Mouse (Mus musculus) CH12.LX (cell line): ENCODE measurements around the gene Jdp2. TPM values are rescaled to one million over a fixed set of nuclear protein-coding genes. Genes with fewer than 3 reads are reported as not detected.

Experiments
- DNase-seq: peaks from one replicate; pipeline ENCODE4 v3.0.0-alpha.2; 2013; ENCODE audit errors: extremely low read depth
- H3K27ac ChIP-seq: 2 replicates; pipeline ENCODE4 v1.5.1; 2012; ENCODE audit warnings: low read depth, mild to moderate bottlenecking, control low read depth, moderate library complexity; ENCODE audit not compliant: insufficient read depth
- H3K27me3 ChIP-seq: replicated peaks from 2 replicates; pipeline ENCODE3; 2012; ENCODE audit warnings: inconsistent platforms
- H3K36me3 ChIP-seq, 2 experiments: replicated peaks in 1 of 2; 2 replicates each; pipeline versions ENCODE3 to v1.6.1; 2012; ENCODE audit warnings: inconsistent platforms in 1 of 2, low read length in 1 of 2, mild to moderate bottlenecking in 1 of 2, mixed read lengths in 1 of 2, moderate library complexity in 1 of 2; ENCODE audit not compliant: control insufficient read depth in 1 of 2, insufficient read depth in 1 of 2
- H3K4me1 ChIP-seq, 2 experiments: 2 replicates each; pipeline ENCODE4 v1.6.1; 2012; ENCODE audit warnings: inconsistent platforms in 1 of 2, moderate library complexity in 1 of 2; ENCODE audit not compliant: insufficient read depth in 2 of 2, control insufficient read depth in 1 of 2
- H3K4me2 ChIP-seq: 2 replicates; pipeline ENCODE4 v1.6.1; 2012; ENCODE audit warnings: low read depth, mild to moderate bottlenecking, control low read depth; ENCODE audit not compliant: poor library complexity, insufficient read depth, severe bottlenecking
- H3K4me3 ChIP-seq, 3 experiments: fragments of 150-350 bp in 1 of 3; sonication (generic) in 1 of 3; replicated peaks in 1 of 3; 2 replicates each; pipeline versions ENCODE3 to v1.5.1; 2011 to 2012; ENCODE audit warnings: low read depth in 2 of 3, low read length in 2 of 3, mild to moderate bottlenecking in 2 of 3, moderate library complexity in 2 of 3, control low read depth in 1 of 3, improper control_type of control experiment in 1 of 3, inconsistent platforms in 1 of 3, mixed read lengths in 1 of 3; ENCODE audit not compliant: poor library complexity in 1 of 3
- H3K79me2 ChIP-seq: replicated peaks from 2 replicates; pipeline ENCODE4 v1.6.1; 2012; ENCODE audit warnings: mild to moderate bottlenecking, moderate library complexity; ENCODE audit not compliant: control insufficient read depth, poor library complexity, insufficient read depth, severe bottlenecking; ENCODE audit errors: extremely low read depth
- H3K9ac ChIP-seq: 2 replicates; pipeline ENCODE4 v1.6.1; 2012; ENCODE audit warnings: low read depth, mild to moderate bottlenecking, control low read depth, moderate library complexity; ENCODE audit not compliant: insufficient read depth
- H3K9me3 ChIP-seq: replicated peaks from 2 replicates; pipeline ENCODE3; 2012; ENCODE audit warnings: low read length, inconsistent platforms, mixed read lengths
- BHLHE40 ChIP-seq: IDR thresholded peaks from 2 replicates; pipeline ENCODE4 v1.6.1; 2011; ENCODE audit warnings: mild to moderate bottlenecking, low read depth, low read length, improper control_type of control experiment
- CHD1 ChIP-seq: IDR thresholded peaks from 2 replicates; pipeline ENCODE4 v1.6.1; 2012; ENCODE audit warnings: low read depth, low read length, improper control_type of control experiment, inconsistent platforms
- CHD2 ChIP-seq: IDR thresholded peaks from 2 replicates; pipeline ENCODE4 v1.6.1; 2011; ENCODE audit warnings: low read length, improper control_type of control experiment
- CTCF ChIP-seq, 2 experiments: IDR thresholded peaks in 1 of 2; conservative IDR thresholded peaks in 1 of 2; 2 replicates each; pipeline ENCODE4 v1.5.1; 2011 to 2012; ENCODE audit warnings: low read depth in 2 of 2, low read length in 2 of 2, improper control_type of control experiment in 1 of 2, inconsistent platforms in 1 of 2, mild to moderate bottlenecking in 1 of 2, moderate library complexity in 1 of 2
- ELF1 ChIP-seq: IDR thresholded peaks from 2 replicates; pipeline ENCODE4 v1.6.1; 2014; ENCODE audit warnings: low read depth, mild to moderate bottlenecking, inconsistent platforms, low read length, improper control_type of control experiment
- EP300 ChIP-seq: IDR thresholded peaks from 2 replicates; pipeline ENCODE4 v1.6.1; 2011; ENCODE audit warnings: low read length, improper control_type of control experiment
- ETS1 ChIP-seq: conservative IDR thresholded peaks from 2 replicates; pipeline ENCODE4 v1.6.1; 2012; ENCODE audit warnings: low read depth, mild to moderate bottlenecking, inconsistent platforms, low read length, improper control_type of control experiment, moderate library complexity
- GABPA ChIP-seq: IDR thresholded peaks from 2 replicates; pipeline ENCODE4 v1.6.1; 2012; ENCODE audit warnings: low read depth, low read length, improper control_type of control experiment, inconsistent platforms; ENCODE audit not compliant: insufficient replicate concordance
- IRF4 ChIP-seq: IDR thresholded peaks from 2 replicates; pipeline ENCODE4 v1.6.1; 2014; ENCODE audit warnings: low read depth, mild to moderate bottlenecking, inconsistent platforms, low read length, improper control_type of control experiment
- JUN ChIP-seq: IDR thresholded peaks from 2 replicates; pipeline ENCODE4 v1.6.1; 2011; ENCODE audit warnings: low read depth, mild to moderate bottlenecking, low read length, improper control_type of control experiment, moderate library complexity; ENCODE audit not compliant: insufficient read depth
- MEF2A ChIP-seq: IDR thresholded peaks from 2 replicates; pipeline ENCODE4 v1.6.1; 2014; ENCODE audit warnings: low read depth, mild to moderate bottlenecking, inconsistent platforms, low read length, improper control_type of control experiment, borderline replicate concordance
- MYC ChIP-seq: IDR thresholded peaks from 2 replicates; pipeline ENCODE4 v1.6.1; 2011; ENCODE audit warnings: low read depth, mild to moderate bottlenecking, improper control_type of control experiment, low read length
- NELFE ChIP-seq: IDR thresholded peaks from 2 replicates; pipeline ENCODE4 v1.6.1; 2011; ENCODE audit warnings: low read depth, low read length, improper control_type of control experiment
- NRF1 ChIP-seq: IDR thresholded peaks from 2 replicates; pipeline ENCODE4 v1.6.1; 2014; ENCODE audit warnings: low read depth, mild to moderate bottlenecking, inconsistent platforms, low read length, improper control_type of control experiment, moderate library complexity
- PAX5 ChIP-seq: IDR thresholded peaks from 2 replicates; pipeline ENCODE4 v1.6.1; 2012; ENCODE audit warnings: low read length, inconsistent platforms, mixed read lengths
- POLR2AphosphoS2 ChIP-seq: IDR thresholded peaks from 2 replicates; pipeline ENCODE4 v1.6.1; 2011; ENCODE audit warnings: low read depth, low read length, improper control_type of control experiment
- RAD21 ChIP-seq: IDR thresholded peaks from 2 replicates; pipeline ENCODE4 v1.6.1; 2011; ENCODE audit warnings: low read depth, mild to moderate bottlenecking, low read length, improper control_type of control experiment, moderate library complexity
- SIN3A ChIP-seq: IDR thresholded peaks from 2 replicates; pipeline ENCODE4 v1.6.1; 2012; ENCODE audit warnings: low read length, improper control_type of control experiment, inconsistent platforms
- SMC3 ChIP-seq: IDR thresholded peaks from 2 replicates; pipeline ENCODE4 v1.6.1; 2011; ENCODE audit warnings: low read depth, low read length, improper control_type of control experiment
- TCF12 ChIP-seq: IDR thresholded peaks from 2 replicates; pipeline ENCODE4 v1.6.1; 2014; ENCODE audit warnings: low read depth, mild to moderate bottlenecking, inconsistent platforms, low read length, improper control_type of control experiment
- UBTF ChIP-seq: IDR thresholded peaks from 2 replicates; pipeline ENCODE4 v1.6.1; 2012; ENCODE audit warnings: low read depth, mild to moderate bottlenecking, inconsistent platforms, low read length, improper control_type of control experiment, moderate library complexity
- USF1 ChIP-seq: IDR thresholded peaks from 2 replicates; pipeline ENCODE4 v1.6.1; 2014; ENCODE audit warnings: low read depth, mild to moderate bottlenecking, inconsistent platforms, low read length, improper control_type of control experiment
- USF2 ChIP-seq: conservative IDR thresholded peaks from 2 replicates; pipeline ENCODE4 v1.6.1; 2011; ENCODE audit warnings: low read depth, low read length, improper control_type of control experiment
- ZMIZ1 ChIP-seq: IDR thresholded peaks from 2 replicates; pipeline ENCODE4 v1.6.1; 2012; ENCODE audit warnings: low read depth, mild to moderate bottlenecking, inconsistent platforms, low read length, improper control_type of control experiment
- ZNF384 ChIP-seq: IDR thresholded peaks from 2 replicates; pipeline ENCODE4 v1.6.1; 2012; ENCODE audit warnings: low read depth, low read length, improper control_type of control experiment, inconsistent platforms
- dilution Hi-C: fragments of 300-500 bp; cut with MboI; formaldehyde crosslinking; loops from 2 replicates; pipeline ENCODE4 v1.14.3; 2020; ENCODE audit warnings: low sequenced_read_pairs; ENCODE audit not compliant: extremely low pct_unique_long_range_greater_than_20kb, extremely low pct_ligation_motif_present
- in situ Hi-C: fragments of 300-500 bp; cut with MboI; formaldehyde crosslinking; loops from 3 replicates; pipeline ENCODE4 v1.14.3; 2019; ENCODE audit warnings: low sequenced_read_pairs, low pct_ligation_motif_present, low pct_unique_long_range_greater_than_20kb, mixed read lengths
- polyA plus RNA-seq: library from polyadenylated mRNA; unstranded; fragments of >175 nt; gene quantifications from 2 replicates; pipeline ENCODE4 v1.2.1, GENCODE M21; 2012; ENCODE audit warnings: low read depth; ENCODE audit not compliant: insufficient read length
- total RNA-seq, 2 experiments: library from RNA; depleted of rRNA; stranded (reverse); fragments of 300-350 nt in 1 of 2; fragments of >200 nt in 1 of 2; gene quantifications; 2 replicates each; pipeline ENCODE4 v1.2.3; 2012 to 2014

The Jdp2 gene
- total and polyA plus RNA-seq, 3 experiments, result 64.7 to 104 (median 86.5) TPM

- H3K4me2 ChIP-seq, result no peak overlapping the region
- H3K4me3 ChIP-seq, result no peak overlapping the region
- dilution Hi-C loops, result no loop called here
- no peak overlapping the region for H3K9ac ChIP-seq
- peaks cover 59 to 97% of the 10 kb centered on the region in 2 experiments for H3K36me3 ChIP-seq
- H3K27me3 ChIP-seq, result no peaks in the 10 kb centered on the region
- DNase-seq, result no peak
- peaks cover 0 to 40% of the 10 kb centered on the region in 2 experiments; a peak in 2 of 4 replicates for H3K4me1 ChIP-seq
- H3K27ac ChIP-seq, result no peak overlapping the region
- no peaks in the 10 kb centered on the region; the same call in 1 of the 2 replicates for H3K79me2 ChIP-seq
- H3K9me3 ChIP-seq, result no peaks in the 10 kb centered on the region
- in situ Hi-C loops, result no loop called here
- no peak for TF ChIP-seq IRF4
- TF ChIP-seq UBTF, result no peak
- TF ChIP-seq MYC, result no peak
- no peak for TF ChIP-seq SMC3
- no peak for TF ChIP-seq NELFE
- TF ChIP-seq USF1, result no peak
- no peak for TF ChIP-seq ELF1
- TF ChIP-seq MEF2A, result no peak
- TF ChIP-seq CTCF (conservative IDR thresholded peaks at IDR 0.05 in 1 of 2, IDR thresholded peaks at IDR 0.05 in 1 of 2; ENCODE audit: low read depth in 2 of 2, low read length in 2 of 2), result no peak
- TF ChIP-seq ZNF384, result no peak
- TF ChIP-seq USF2, result no peak
- TF ChIP-seq, all 38 proteins: peak for 0
These were observed 33.5 kb downstream of the Jdp2 start for GRCm38 (mm10) chr12:85632321-85632720.

GRCm38 (mm10) chr12:85637932-85638331 lies 39.1 kb downstream of the Jdp2 start:
- dilution Hi-C loops, result no loop called here
- H3K4me3 ChIP-seq, result no peak overlapping the region
- in situ Hi-C loops, result no loop called here

More at GRCm38 (mm10) chr12:85637932-85638331, 39.1 kb downstream of the Jdp2 start:
- H3K9ac ChIP-seq, result no peak overlapping the region
- peaks cover 64 to 94% of the 10 kb centered on the region in 2 experiments for H3K36me3 ChIP-seq
- H3K79me2 ChIP-seq, result no peaks in the 10 kb centered on the region
- H3K27me3 ChIP-seq, result no peaks in the 10 kb centered on the region
- H3K27ac ChIP-seq, result no peak overlapping the region
- no peaks in the 10 kb centered on the region for H3K9me3 ChIP-seq
- no peak for TF ChIP-seq NELFE
- no peak for TF ChIP-seq EP300
- no peak for TF ChIP-seq SIN3A
- no peak for TF ChIP-seq TCF12
- no peak for TF ChIP-seq CHD1
- no peak for TF ChIP-seq SMC3
- TF ChIP-seq CTCF (conservative IDR thresholded peaks at IDR 0.05 in 1 of 2, IDR thresholded peaks at IDR 0.05 in 1 of 2; ENCODE audit: low read depth in 2 of 2, low read length in 2 of 2), result no peak
- no peak for TF ChIP-seq ZMIZ1
- TF ChIP-seq GABPA, result no peak
- TF ChIP-seq ETS1, result no peak
- TF ChIP-seq JUN, result no peak
- no peak for TF ChIP-seq BHLHE40
- TF ChIP-seq CHD2, result no peak
- TF ChIP-seq PAX5, result no peak
- TF ChIP-seq POLR2AphosphoS2, result no peak
- TF ChIP-seq RAD21, result no peak
- no peak for TF ChIP-seq NRF1
- no peak for TF ChIP-seq IRF4
- no peak overlapping the region for H3K4me2 ChIP-seq
- H3K4me1 ChIP-seq, result peaks cover 4 to 53% of the 10 kb centered on the region in 2 experiments; a peak in 2 of 4 replicates
- DNase-seq, result no peak
